Mouse (Mus musculus): ENCODE measurements around the gene D730048I06Rik. TPM values are rescaled to one million over a fixed set of nuclear protein-coding genes. Genes with fewer than 3 reads are reported as not detected.
"Not testable (repeated sequence)": the region's sequence is repeated elsewhere in the genome, so short reads cannot be mapped to it uniquely, and the experiment has no call there.

Gene D730048I06Rik
- polyA plus RNA-seq (2015; fragmentation: Nextera tagmentation; extraction: Ambion mirVana) = not detected in 2 replicates

- no peak for DNase-seq (ENCODE audit: low spot score)
Observed at GRCm38 (mm10) chr9:35790001-35790400, at the start of gene D730048I06Rik, which contains the start of gene Gm27235. Gene D730048I06Rik, minus strand, starts transcription at chr9:35790112. Gene Gm27235, minus strand, starts transcription at chr9:35790101.

- not testable (repeated sequence) for DNase-seq (ENCODE audit: low spot score)
Observed at GRCm38 (mm10) chr9:35817881-35818280, 28.0 kb upstream of the D730048I06Rik start.

GRCm38 (mm10) chr9:35798146-35798545, 8.2 kb upstream of the D730048I06Rik start:
- no peak for DNase-seq (ENCODE audit: low spot score)

GRCm38 (mm10) chr9:35778009-35778408, 11.9 kb downstream of the D730048I06Rik start, which contains the start of gene Gm17727:
Gene Gm17727, minus strand, starts transcription at chr9:35778109.
- DNase-seq (ENCODE audit: low spot score) = no peak

- DNase-seq (ENCODE audit: low spot score) = no peak
Observed at GRCm38 (mm10) chr9:35756843-35757242, 33.1 kb downstream of the D730048I06Rik start.

GRCm38 (mm10) chr9:35740749-35741148, 49.2 kb downstream of the D730048I06Rik start, which contains the start of gene Gm17677:
Gene Gm17677, plus strand, starts transcription at chr9:35741049.
- no peak for DNase-seq (ENCODE audit: low spot score)

Other genes starting within 250 kb of the D730048I06Rik start
- gene Ddx25, start 231.6 kb downstream of the D730048I06Rik start, polyA plus RNA-seq (2015; fragmentation: Nextera tagmentation; extraction: Ambion mirVana) = 0.18 and 0.31 TPM in 2 replicates
- gene Pus3, start 231.5 kb downstream of the D730048I06Rik start, polyA plus RNA-seq (2015; fragmentation: Nextera tagmentation; extraction: Ambion mirVana) = 26.6 and 27.7 TPM in 2 replicates
- 0.78 and 1.3 TPM in 2 replicates for gene Pate2, start 219.8 kb downstream of the D730048I06Rik start, polyA plus RNA-seq (2015; fragmentation: Nextera tagmentation; extraction: Ambion mirVana)
- gene Hyls1, start 219.7 kb downstream of the D730048I06Rik start, polyA plus RNA-seq (2015; fragmentation: Nextera tagmentation; extraction: Ambion mirVana) = 19.4 and 21.6 TPM in 2 replicates
- gene Pate4, start 178.2 kb downstream of the D730048I06Rik start, polyA plus RNA-seq (2015; fragmentation: Nextera tagmentation; extraction: Ambion mirVana) = 0.17 TPM in 1 of 2 replicates, not detected in the other
- not detected in 2 replicates for gene Pate3, start 141.9 kb downstream of the D730048I06Rik start, polyA plus RNA-seq (2015; fragmentation: Nextera tagmentation; extraction: Ambion mirVana)
- not detected in 2 replicates for gene Pate1, start 102.7 kb downstream of the D730048I06Rik start, polyA plus RNA-seq (2015; fragmentation: Nextera tagmentation; extraction: Ambion mirVana)
- not detected in 2 replicates for gene Gm17677, start 49.1 kb downstream of the D730048I06Rik start, polyA plus RNA-seq (2015; fragmentation: Nextera tagmentation; extraction: Ambion mirVana)
- gene Gm17727, start 12.0 kb downstream of the D730048I06Rik start, polyA plus RNA-seq (2015; fragmentation: Nextera tagmentation; extraction: Ambion mirVana) = not detected in 2 replicates
- gene Gm27235, start within 50 bp of the D730048I06Rik start, polyA plus RNA-seq (2015; fragmentation: Nextera tagmentation; extraction: Ambion mirVana) = not detected in 2 replicates
- not detected in 2 replicates for gene 9230110F15Rik, start 54.0 kb upstream of the D730048I06Rik start, polyA plus RNA-seq (2015; fragmentation: Nextera tagmentation; extraction: Ambion mirVana)
- not detected in 2 replicates for gene 9230113P08Rik, start 118.3 kb upstream of the D730048I06Rik start, polyA plus RNA-seq (2015; fragmentation: Nextera tagmentation; extraction: Ambion mirVana)